In genomic region chr16:96044096-96044495, GRCm38 (mm10) we compare ENCODE assay signal across 8 mouse cellular contexts. TPM values are rescaled to one million over a fixed set of nuclear protein-coding genes. Genes with fewer than 3 reads are reported as not detected.
DNase-seq lines count a peak whose midpoint lies in the region; ATAC-seq and TF ChIP-seq lines count a peak whose summit lies in the region.

No protein-coding gene starts in this region.

- TF ChIP-seq CTCF in spleen, adult 2 months (IDR thresholded peaks at IDR 0.05; ENCODE audit: extremely low read depth, insufficient read depth, insufficient read length, insufficient replicate concordance) = 0 out of 2 replicates have a peak, but pooled peaks have one; percentile 25
- peak; percentile 65 for TF ChIP-seq CTCF in kidney, postnatal 0 days (IDR thresholded peaks at IDR 0.05; ENCODE audit: low read depth)

- H3K4me3 ChIP-seq in forebrain, embryonic 14.5 days (ENCODE audit: low read depth, low read length) = no peak overlapping the region
- no peak overlapping the region for H3K4me3 ChIP-seq in forebrain, embryonic 16.5 days (replicated peaks; ENCODE audit: low read length)
- no peak overlapping the region for H3K4me3 ChIP-seq in spleen, adult 2 months (ENCODE audit: extremely low read depth, insufficient read depth, insufficient read length)
- H3K4me3 ChIP-seq in kidney, postnatal 0 days (replicated peaks; ENCODE audit: low read depth, low read length) = no peak overlapping the region

- 68% methylated on average over 5 of the region's 5 CpGs for WGBS in forebrain, embryonic 14.5 days
- WGBS in forebrain, embryonic 16.5 days = 75% methylated on average over 5 of the region's 5 CpGs
- WGBS in spleen, adult 2 months = 82% methylated on average over 5 of the region's 5 CpGs
- WGBS in kidney, postnatal 0 days = 67% methylated on average over 5 of the region's 5 CpGs

- no peak for TF ChIP-seq POLR2A in spleen, adult 2 months (IDR thresholded peaks at IDR 0.05; ENCODE audit: low read depth, low read length)

- H3K9me3 ChIP-seq in forebrain, embryonic 14.5 days (replicated peaks; ENCODE audit: control insufficient read depth, low read length) = no peaks in the 10 kb centered on the region
- H3K9me3 ChIP-seq in forebrain, embryonic 16.5 days (ENCODE audit: control insufficient read depth, low read length) = no peaks in the 10 kb centered on the region
- no peaks in the 10 kb centered on the region for H3K9me3 ChIP-seq in kidney, postnatal 0 days (replicated peaks; ENCODE audit: low read length)

- H3K4me1 ChIP-seq in forebrain, embryonic 14.5 days (ENCODE audit: control insufficient read depth, insufficient read depth, low read length) = no peaks in the 10 kb centered on the region
- no peaks in the 10 kb centered on the region for H3K4me1 ChIP-seq in forebrain, embryonic 16.5 days (replicated peaks; ENCODE audit: control insufficient read depth, insufficient read depth, low read length)
- no peaks in the 10 kb centered on the region for H3K4me1 ChIP-seq in spleen, adult 2 months (ENCODE audit: control insufficient read depth, insufficient read depth, insufficient read length)
- no peaks in the 10 kb centered on the region for H3K4me1 ChIP-seq in kidney, postnatal 0 days (replicated peaks; ENCODE audit: insufficient read depth, low read length)

- peak; percentile 11 for DNase-seq in forebrain, embryonic 14.5 days (ENCODE audit: low spot score)
- peak; percentile 7 to 25 for DNase-seq in spleen, adult 2 months (ENCODE audit: low read depth in 1 of 2, low spot score in 2 of 2)
- no peak for DNase-seq in spleen, adult 12 weeks (ENCODE audit: low spot score)
- peak; percentile 21 to 61 for DNase-seq in cerebellum, postnatal 25 days
- DNase-seq in kidney, postnatal 0 days (ENCODE audit: low spot score) = peak; percentile 50
- DNase-seq in retina, embryonic 14.5 days (ENCODE audit: low spot score) = peak; percentile 69
- DNase-seq in left cerebral cortex, adult 9 months (ENCODE audit: low spot score in 2 of 2) = no peak

- H3K27ac ChIP-seq in forebrain, embryonic 14.5 days (ENCODE audit: low read depth, low read length) = no peak overlapping the region
- no peak overlapping the region for H3K27ac ChIP-seq in forebrain, embryonic 16.5 days (ENCODE audit: low read length)
- H3K27ac ChIP-seq in spleen, adult 2 months (ENCODE audit: insufficient read depth, low read length) = no peak overlapping the region
- no peak overlapping the region for H3K27ac ChIP-seq in kidney, postnatal 0 days

- no peak overlapping the region for H3K9ac ChIP-seq in forebrain, embryonic 14.5 days (ENCODE audit: low read length)
- no peak overlapping the region for H3K9ac ChIP-seq in forebrain, embryonic 16.5 days (replicated peaks; ENCODE audit: low read depth, low read length)
- no peak overlapping the region for H3K9ac ChIP-seq in kidney, postnatal 0 days (ENCODE audit: low read depth, low read length)

- H3K4me2 ChIP-seq in forebrain, embryonic 14.5 days (ENCODE audit: low read length) = no peak overlapping the region
- no peak overlapping the region for H3K4me2 ChIP-seq in forebrain, embryonic 16.5 days (ENCODE audit: low read length)
- H3K4me2 ChIP-seq in kidney, postnatal 0 days (ENCODE audit: low read length) = no peak overlapping the region

- ATAC-seq in forebrain, embryonic 14.5 days = no peak
- ATAC-seq in forebrain, embryonic 16.5 days = no peak
- no peak for ATAC-seq in kidney, postnatal 0 days (replicated peaks; ENCODE audit: low FRiP score, low read depth)

- H3K27me3 ChIP-seq in forebrain, embryonic 14.5 days (replicated peaks; ENCODE audit: control insufficient read depth, insufficient read depth, low read length) = no peaks in the 10 kb centered on the region
- no peaks in the 10 kb centered on the region for H3K27me3 ChIP-seq in forebrain, embryonic 16.5 days (replicated peaks; ENCODE audit: control insufficient read depth, insufficient read depth, low read length)
- no peaks in the 10 kb centered on the region for H3K27me3 ChIP-seq in spleen, adult 2 months (ENCODE audit: control insufficient read depth, insufficient read depth, low read length)
- H3K27me3 ChIP-seq in kidney, postnatal 0 days (ENCODE audit: insufficient read depth, low read length) = no peaks in the 10 kb centered on the region

- peaks cover 90% of the 10 kb centered on the region for H3K36me3 ChIP-seq in forebrain, embryonic 14.5 days (ENCODE audit: control insufficient read depth, insufficient read depth, low read length)
- H3K36me3 ChIP-seq in forebrain, embryonic 16.5 days (ENCODE audit: control insufficient read depth, insufficient read depth) = peaks cover 37% of the 10 kb centered on the region
- H3K36me3 ChIP-seq in spleen, adult 2 months (ENCODE audit: control insufficient read depth, insufficient read depth, low read length) = peaks cover 53% of the 10 kb centered on the region
- peaks cover 73% of the 10 kb centered on the region for H3K36me3 ChIP-seq in kidney, postnatal 0 days (ENCODE audit: insufficient read depth, low read length)

RNA-seq across cellular contexts. Expression of gene Brwd1, which starts 38.2 kb away (rescaled TPM):
- polyA plus RNA-seq in forebrain, embryonic 14.5 days (2014; fragmentation: Nextera tagmentation; extraction: Ambion mirVana) = 270 and 272 TPM in 2 replicates
- polyA plus RNA-seq in forebrain, embryonic 16.5 days (2015; fragmentation: Nextera tagmentation; extraction: Ambion mirVana) = 218 and 229 TPM in 2 replicates
- 32.8 and 41.9 TPM in 2 replicates for polyA plus RNA-seq in spleen, adult 2 months (2012; rRNA removed)
- polyA plus RNA-seq in kidney, postnatal 0 days (2015; fragmentation: Nextera tagmentation; extraction: Ambion mirVana) = 45.4 and 52.8 TPM in 2 replicates

RNA-seq across cellular contexts. Expression of gene Psmg1, which starts 53.3 kb away (rescaled TPM):
- polyA plus RNA-seq in forebrain, embryonic 14.5 days (2014; fragmentation: Nextera tagmentation; extraction: Ambion mirVana) = 63.0 and 64.2 TPM in 2 replicates
- polyA plus RNA-seq in forebrain, embryonic 16.5 days (2015; fragmentation: Nextera tagmentation; extraction: Ambion mirVana) = 62.0 and 65.8 TPM in 2 replicates
- polyA plus RNA-seq in spleen, adult 2 months (2012; rRNA removed) = 7.8 and 8.6 TPM in 2 replicates
- 73.8 and 81.5 TPM in 2 replicates for polyA plus RNA-seq in kidney, postnatal 0 days (2015; fragmentation: Nextera tagmentation; extraction: Ambion mirVana)

Comparison
In these comparisons a context has a peak if more than half of its experiments do, and no peak if none do; other contexts are left out.
1. DNase-seq: peak in forebrain, embryonic 14.5 days (single experiment), spleen, adult 2 months (2 of 2), cerebellum, postnatal 25 days (2 of 2), kidney, postnatal 0 days (single experiment) and retina, embryonic 14.5 days (single experiment); none in spleen, adult 12 weeks (single experiment) and left cerebral cortex, adult 9 months (0 of 2).